Mouse (Mus musculus) hindbrain, embryonic 14.5 days (tissue): ENCODE results near the gene Thsd7a. TPM values are rescaled to one million over a fixed set of nuclear protein-coding genes. Genes with fewer than 3 reads are reported as not detected.

Source experiments
- ATAC-seq: fragments of 200-750 bp; cut with Nextera tagmentation; 2 replicates; pipeline ENCODE4 v1.8.0; 2017; ENCODE audit warnings: moderate number of reproducible peaks, mild to moderate bottlenecking, moderate TSS enrichment, moderate library complexity; ENCODE audit not compliant: low FRiP score
- DNase-seq: peaks from one replicate; pipeline ENCODE4 v3.0.0-alpha.2; 2015; ENCODE audit warnings: low spot score
- H3K27ac ChIP-seq: fragments of 300-500 bp; sonication (generic); 2 replicates; pipeline ENCODE4 v1.5.1; 2014; ENCODE audit warnings: mild to moderate bottlenecking, moderate library complexity
- H3K27me3 ChIP-seq: fragments of 300-500 bp; sonication (generic); 2 replicates; pipeline ENCODE4 v1.6.1; 2014; ENCODE audit warnings: mild to moderate bottlenecking, low read length, mixed read lengths; ENCODE audit not compliant: control insufficient read depth, insufficient read depth
- H3K36me3 ChIP-seq: fragments of 300-500 bp; sonication (generic); replicated peaks from 2 replicates; pipeline ENCODE4 v1.6.1; 2014; ENCODE audit not compliant: control insufficient read depth, insufficient read depth
- H3K4me1 ChIP-seq: fragments of 300-500 bp; sonication (generic); replicated peaks from 2 replicates; pipeline ENCODE4 v1.6.1; 2014; ENCODE audit warnings: antibody characterized with exemption, low read length, mixed read lengths; ENCODE audit not compliant: control insufficient read depth, insufficient read depth
- H3K4me2 ChIP-seq: fragments of 300-500 bp; sonication (generic); replicated peaks from 2 replicates; pipeline ENCODE4 v1.6.1; 2014; ENCODE audit warnings: mild to moderate bottlenecking, moderate library complexity
- H3K4me3 ChIP-seq: fragments of 300-500 bp; sonication (generic); replicated peaks from 2 replicates; pipeline ENCODE4 v1.5.1; 2014; ENCODE audit warnings: mild to moderate bottlenecking, low read length
- H3K9ac ChIP-seq: fragments of 300-500 bp; sonication (generic); 2 replicates; pipeline ENCODE4 v1.6.1; 2014
- H3K9me3 ChIP-seq: fragments of 300-500 bp; sonication (generic); 2 replicates; pipeline ENCODE4 v1.6.1; 2016; ENCODE audit warnings: low read length; ENCODE audit not compliant: control insufficient read depth
- WGBS: fragments of 180-500 bp; shearing (Covaris S2); extraction: QIAGEN DNeasy Blood & Tissue Kit; methylation state at CpG from one replicate; pipeline ENCODE4 v1.1.7; 2014; 5-methylcytosine and 5-hydroxymethylcytosine counted together
- polyA plus RNA-seq: library from polyadenylated mRNA; unstranded; fragments of >200 nt; fragmentation: Nextera tagmentation; extraction: Ambion mirVana; gene quantifications from 2 replicates; pipeline ENCODE4 v1.2.1, GENCODE M21; 2014

The Thsd7a gene
- polyA plus RNA-seq, 1 experiment from 2014 or later = 33.4 TPM

GRCm38 (mm10) chr6:12712581-12712980 is 36.6 kb downstream of the Thsd7a start:
- WGBS = 62% methylated on average over 3 of the region's 3 CpGs
- 0 out of 2 replicates have a peak, but pooled peaks cover 3% of the 10 kb centered on the region for H3K4me1 ChIP-seq
- no peak overlapping the region for H3K27ac ChIP-seq
- no peak overlapping the region for H3K4me3 ChIP-seq
- H3K27me3 ChIP-seq = no peaks in the 10 kb centered on the region
- DNase-seq (no peak), ATAC-seq (no peak)
- H3K9ac ChIP-seq = no peak overlapping the region
- H3K4me2 ChIP-seq = no peak overlapping the region
- H3K36me3 ChIP-seq = no peaks in the 10 kb centered on the region
- H3K9me3 ChIP-seq = no peaks in the 10 kb centered on the region

GRCm38 (mm10) chr6:12702925-12703324 is 46.3 kb downstream of the Thsd7a start:
- 53% methylated on average over 3 of the region's 3 CpGs for WGBS
- Histone ChIP-seq H3K27me3 (no peaks in the 10 kb centered on the region), H3K4me1 (no peaks in the 10 kb centered on the region), H3K9ac (no peak overlapping the region), H3K4me2 (no peak overlapping the region), H3K4me3 (no peak overlapping the region), H3K27ac (no peak overlapping the region), H3K36me3 (no peaks in the 10 kb centered on the region), H3K9me3 (no peaks in the 10 kb centered on the region)
- ATAC-seq (no peak), DNase-seq (no peak)

- H3K27ac ChIP-seq = no peak overlapping the region
- no peak overlapping the region for H3K4me2 ChIP-seq
- 88% methylated on average over 2 of the region's 2 CpGs for WGBS
- no peaks in the 10 kb centered on the region for H3K36me3 ChIP-seq
- ATAC-seq = no peak
- no peak overlapping the region for H3K9ac ChIP-seq
- H3K27me3 ChIP-seq = no peaks in the 10 kb centered on the region
- H3K4me1 ChIP-seq = no peaks in the 10 kb centered on the region
- no peak for DNase-seq
- no peak overlapping the region for H3K4me3 ChIP-seq
- no peaks in the 10 kb centered on the region for H3K9me3 ChIP-seq
Observed at GRCm38 (mm10) chr6:12699089-12699488, 50.1 kb downstream of the Thsd7a start.

- Histone ChIP-seq H3K27me3 (no peaks in the 10 kb centered on the region), H3K4me3 (no peak overlapping the region), H3K9ac (no peak overlapping the region), H3K4me1 (peaks cover 3% of the 10 kb centered on the region; the same call in 1 of the 2 replicates), H3K36me3 (no peaks in the 10 kb centered on the region), H3K27ac (no peak overlapping the region; the same call in 1 of the 2 replicates), H3K9me3 (no peaks in the 10 kb centered on the region), H3K4me2 (no peak overlapping the region)
- ATAC-seq (0 out of 2 replicates have a peak, but pooled peaks have one; percentile 43), DNase-seq (no peak)
- WGBS = 41% methylated on average over 1 of the region's 1 CpGs
Observed at GRCm38 (mm10) chr6:12693689-12694088, 55.5 kb downstream of the Thsd7a start.

- Histone ChIP-seq H3K27me3 (no peaks in the 10 kb centered on the region), H3K27ac (no peak overlapping the region), H3K4me1 (peaks cover 3% of the 10 kb centered on the region; the same call in 1 of the 2 replicates), H3K4me3 (no peak overlapping the region), H3K9me3 (no peaks in the 10 kb centered on the region), H3K4me2 (no peak overlapping the region), H3K9ac (no peak overlapping the region), H3K36me3 (no peaks in the 10 kb centered on the region)
- 72% methylated on average over 3 of the region's 3 CpGs for WGBS
- ATAC-seq = no peak
- no peak for DNase-seq
Observed at GRCm38 (mm10) chr6:12693239-12693638, 56.0 kb downstream of the Thsd7a start.

- no peak overlapping the region for H3K4me2 ChIP-seq
- DNase-seq (no peak), ATAC-seq (no peak)
- H3K27me3 ChIP-seq = no peaks in the 10 kb centered on the region
- H3K4me3 ChIP-seq = no peak overlapping the region
- H3K36me3 ChIP-seq = no peaks in the 10 kb centered on the region
- H3K9me3 ChIP-seq = no peaks in the 10 kb centered on the region
- H3K4me1 ChIP-seq = no peaks in the 10 kb centered on the region
- no peak overlapping the region for H3K27ac ChIP-seq
- H3K9ac ChIP-seq = no peak overlapping the region
- WGBS = 19% methylated on average over 1 of the region's 1 CpGs
Observed at GRCm38 (mm10) chr6:12649633-12650032, 99.6 kb downstream of the Thsd7a start.

DNA sequence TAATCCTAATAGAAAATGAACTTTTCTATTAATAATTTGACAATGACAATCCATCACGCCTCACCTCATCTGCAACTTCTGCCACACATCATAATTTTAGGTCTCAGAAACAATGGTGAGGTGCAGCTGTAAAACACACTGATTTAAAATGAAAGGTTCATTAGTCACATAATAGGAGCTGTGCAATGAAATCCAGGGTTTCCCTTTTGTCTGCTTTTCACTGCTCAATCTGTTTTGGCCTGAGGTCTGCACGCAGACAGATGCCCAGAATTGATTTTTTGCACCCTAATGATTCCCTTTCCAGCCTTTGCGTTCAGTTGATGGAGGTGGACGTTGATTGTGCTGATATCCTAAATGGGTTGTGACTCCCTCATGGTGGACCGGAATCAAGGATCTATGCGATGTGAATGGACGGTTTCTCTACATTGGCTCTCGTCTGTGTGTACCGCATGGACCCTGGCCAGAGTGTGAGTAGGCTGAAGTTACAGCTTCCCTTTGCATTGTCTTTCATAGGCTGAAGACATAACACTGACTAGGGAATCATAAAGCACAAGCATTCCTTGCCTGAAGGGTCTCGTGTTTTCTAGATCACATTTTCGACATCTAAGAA is 120.5 kb downstream of the Thsd7a start:
- peak overlapping the region; percentile 56 for H3K27ac ChIP-seq

DNA sequence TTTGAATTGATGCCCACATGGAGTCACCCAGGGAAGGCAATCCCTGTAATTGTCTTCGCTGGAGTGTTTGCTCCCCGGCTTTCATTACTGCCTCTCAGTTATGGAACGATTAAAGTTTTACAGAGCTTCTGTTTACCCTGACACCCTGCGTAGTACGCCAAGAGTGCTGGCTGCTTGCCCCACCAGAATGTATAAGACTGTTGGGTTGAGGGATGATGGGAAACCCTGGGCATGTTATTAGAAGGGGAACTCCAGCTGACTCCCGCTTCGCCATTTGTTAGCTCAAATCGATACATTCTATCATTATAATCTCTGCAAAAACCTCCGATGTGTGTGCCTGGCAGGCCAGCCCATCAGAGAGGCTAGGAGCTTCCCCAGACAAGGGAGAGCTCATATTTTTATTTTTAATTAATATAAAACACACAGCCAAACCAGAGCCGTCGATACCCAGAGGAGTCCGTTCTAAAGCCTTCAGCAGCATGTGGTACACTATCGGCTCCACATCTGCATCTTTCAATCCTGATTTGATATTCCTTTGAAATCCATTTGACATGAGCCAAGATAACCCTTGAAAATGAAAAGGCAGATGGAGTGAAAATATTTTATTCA is 142.5 kb downstream of the Thsd7a start:
- 0 out of 2 replicates have a peak, but pooled peaks cover 3% of the 10 kb centered on the region for H3K4me1 ChIP-seq
- H3K4me3 ChIP-seq = no peak overlapping the region
- ATAC-seq = peak; percentile 78
- H3K9ac ChIP-seq = no peak overlapping the region
- no peaks in the 10 kb centered on the region for H3K36me3 ChIP-seq
- H3K27me3 ChIP-seq = no peaks in the 10 kb centered on the region
- peak overlapping the region; percentile 36; the same call in 1 of the 2 replicates for H3K27ac ChIP-seq
- no peaks in the 10 kb centered on the region for H3K9me3 ChIP-seq
- H3K4me2 ChIP-seq = peak overlapping the region; percentile 37
- 58% methylated on average over 13 of the region's 13 CpGs for WGBS
- no peak for DNase-seq

More for the DNA sequence above, 120.5 kb downstream of the Thsd7a start:
- ATAC-seq (peak; percentile 57; the same call in 1 of the 2 replicates), DNase-seq (peak; percentile 34)
- no peak overlapping the region for H3K9ac ChIP-seq
- no peaks in the 10 kb centered on the region for H3K27me3 ChIP-seq
- WGBS = 54% methylated on average over 11 of the region's 11 CpGs
- H3K4me2 ChIP-seq = no peak overlapping the region
- no peaks in the 10 kb centered on the region for H3K36me3 ChIP-seq
- H3K4me1 ChIP-seq = no peaks in the 10 kb centered on the region
- no peaks in the 10 kb centered on the region for H3K9me3 ChIP-seq
- H3K4me3 ChIP-seq = no peak overlapping the region

- DNase-seq (peak; percentile 38), ATAC-seq (peak; percentile 32; the same call in 1 of the 2 replicates)
- Histone ChIP-seq H3K27ac (no peak overlapping the region), H3K4me3 (no peak overlapping the region), H3K4me1 (0 out of 2 replicates have a peak, but pooled peaks cover 3% of the 10 kb centered on the region), H3K27me3 (no peaks in the 10 kb centered on the region), H3K4me2 (no peak overlapping the region), H3K36me3 (no peaks in the 10 kb centered on the region), H3K9ac (no peak overlapping the region), H3K9me3 (no peaks in the 10 kb centered on the region)
- 45% methylated on average over 2 of the region's 2 CpGs for WGBS
Observed at GRCm38 (mm10) chr6:12602927-12603326, 146.3 kb downstream of the Thsd7a start.
